Mouse (Mus musculus) stomach, postnatal 0 days (tissue): ENCODE results near the gene Sptbn2. TPM values are rescaled to one million over a fixed set of nuclear protein-coding genes. Genes with fewer than 3 reads are reported as not detected.

Experiments used
- ATAC-seq: fragments of 200-750 bp; cut with Nextera tagmentation; 2 replicates; pipeline ENCODE4 v1.8.0; 2017; ENCODE audit not compliant: low FRiP score, low TSS enrichment
- DNase-seq: peaks from one replicate; pipeline ENCODE4 v3.0.0-alpha.2; 2016; ENCODE audit warnings: low spot score
- H3K27ac ChIP-seq: fragments of 300-500 bp; sonication (generic); replicated peaks from 2 replicates; pipeline ENCODE4 v1.5.1; 2014; ENCODE audit warnings: mild to moderate bottlenecking, control low read depth
- H3K27me3 ChIP-seq: fragments of 300-500 bp; sonication (generic); 2 replicates; pipeline ENCODE4 v1.6.1; 2014; ENCODE audit warnings: low read length; ENCODE audit not compliant: control insufficient read depth, insufficient read depth
- H3K36me3 ChIP-seq: fragments of 300-500 bp; sonication (generic); 2 replicates; pipeline ENCODE4 v1.6.1; 2014; ENCODE audit warnings: low read length, mixed read lengths; ENCODE audit not compliant: control insufficient read depth, insufficient read depth
- H3K4me1 ChIP-seq: fragments of 300-500 bp; sonication (generic); replicated peaks from 2 replicates; pipeline ENCODE4 v1.6.1; 2014; ENCODE audit warnings: antibody characterized with exemption; ENCODE audit not compliant: control insufficient read depth, insufficient read depth
- H3K4me2 ChIP-seq: fragments of 300-500 bp; sonication (generic); replicated peaks from 2 replicates; pipeline ENCODE4 v1.6.1; 2014; ENCODE audit warnings: low read depth, mild to moderate bottlenecking, control low read depth, moderate library complexity
- H3K4me3 ChIP-seq: fragments of 300-500 bp; sonication (generic); 2 replicates; pipeline ENCODE4 v1.5.1; 2014; ENCODE audit warnings: low read depth, low read length, control low read depth
- H3K9ac ChIP-seq: fragments of 300-500 bp; sonication (generic); 2 replicates; pipeline ENCODE4 v1.6.1; 2014; ENCODE audit warnings: mild to moderate bottlenecking, low read length, control low read depth, mixed read lengths
- H3K9me3 ChIP-seq: fragments of 300-500 bp; sonication (generic); 2 replicates; pipeline ENCODE4 v1.6.1; 2016; ENCODE audit warnings: low read length; ENCODE audit not compliant: control insufficient read depth
- CTCF ChIP-seq: IDR thresholded peaks from 2 replicates; pipeline ENCODE4 v1.5.1; 2016; ENCODE audit warnings: antibody characterized with exemption, low read depth, mild to moderate bottlenecking, moderate library complexity
- EP300 ChIP-seq: optimal IDR thresholded peaks from 2 replicates; pipeline ENCODE3; 2016; ENCODE audit warnings: antibody characterized with exemption
- WGBS: fragments of 180-500 bp; shearing (Covaris S2); extraction: QIAGEN DNeasy Blood & Tissue Kit; methylation state at CpG from one replicate; pipeline ENCODE4 v1.1.7; 2014; 5-methylcytosine and 5-hydroxymethylcytosine counted together
- polyA plus RNA-seq: library from polyadenylated mRNA; unstranded; fragments of >200 nt; fragmentation: Nextera tagmentation; extraction: Ambion mirVana; gene quantifications from 2 replicates; pipeline ENCODE4 v1.2.1, GENCODE M21; 2015

The Sptbn2 gene
- polyA plus RNA-seq = 3.5 and 3.6 TPM in 2 replicates

DNA sequence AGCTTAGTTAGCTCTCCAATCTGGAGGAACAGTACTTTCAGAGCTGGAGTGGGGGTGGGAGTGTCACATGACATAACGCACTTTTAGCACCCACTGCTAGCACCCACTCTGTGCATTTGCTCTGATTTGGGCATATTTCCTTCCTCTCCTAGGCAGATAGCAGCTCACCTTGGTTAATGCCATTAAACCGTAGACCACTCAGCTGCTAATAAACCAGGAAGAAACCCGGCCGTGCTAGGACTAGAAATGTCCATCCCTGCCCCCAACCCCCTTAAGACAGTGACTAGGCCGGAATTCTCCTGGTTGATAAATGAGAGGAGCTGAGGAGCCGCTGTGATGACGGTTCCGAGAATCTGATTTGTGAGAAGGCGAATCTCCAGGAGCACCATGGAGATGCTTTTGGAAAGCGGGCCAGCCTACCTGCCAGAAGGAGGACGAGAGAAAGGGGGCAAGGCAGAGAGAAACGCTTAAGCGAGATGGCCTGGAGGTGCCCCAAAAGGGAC is at the start of gene Sptbn2:
Gene Sptbn2, plus strand, starts transcription at position 70 of the 503 bp plus-strand sequence.
- Histone ChIP-seq H3K4me1 (no peaks in the 10 kb centered on the region), H3K27me3 (peaks cover 16% of the 10 kb centered on the region; the same call in 1 of the 2 replicates)
- 31% methylated on average over 13 of the region's 13 CpGs for WGBS

DNA sequence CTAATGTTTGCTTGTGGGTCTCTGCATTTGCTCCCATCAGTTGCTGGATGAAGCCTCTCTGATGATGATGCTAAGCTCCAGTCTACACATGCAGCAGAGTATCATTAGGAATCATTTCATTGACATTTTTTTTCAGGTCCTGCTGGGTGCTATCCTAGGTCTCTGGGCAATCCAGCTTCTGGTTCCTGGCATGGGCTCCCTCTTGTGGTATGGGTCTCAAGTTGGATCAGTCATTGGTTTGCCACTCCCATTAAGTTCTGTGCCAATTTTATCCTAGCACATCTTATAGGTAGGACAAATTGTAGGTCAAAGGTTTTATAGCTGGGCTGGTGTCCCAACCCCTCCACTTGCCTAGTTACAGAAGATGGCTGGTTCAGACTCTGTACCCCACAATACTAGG is 44.2 kb upstream of the Sptbn2 start:
- no peak overlapping the region for H3K4me2 ChIP-seq
- peak; percentile 54 for TF ChIP-seq CTCF
- TF ChIP-seq EP300 = no peak
- H3K9me3 ChIP-seq = no peaks in the 10 kb centered on the region
- no peaks in the 10 kb centered on the region for H3K36me3 ChIP-seq
- H3K4me3 ChIP-seq = no peak overlapping the region
- no peaks in the 10 kb centered on the region for H3K27me3 ChIP-seq
- ATAC-seq (no peak), DNase-seq (no peak)
- no peaks in the 10 kb centered on the region for H3K4me1 ChIP-seq
- no peak overlapping the region for H3K27ac ChIP-seq
- no peak overlapping the region for H3K9ac ChIP-seq

More for the DNA sequence above, at the start of gene Sptbn2:
- H3K27ac ChIP-seq = no peak within 1 kb of the TSS
- no peaks in the 10 kb centered on the region for H3K36me3 ChIP-seq
- H3K4me2 ChIP-seq = peak within 1 kb of the TSS; percentile 92
- no peaks in the 10 kb centered on the region for H3K9me3 ChIP-seq
- ATAC-seq (no peak), DNase-seq (no peak)
- peak within 1 kb of the TSS; percentile 51 for H3K4me3 ChIP-seq
- TF ChIP-seq CTCF (no peak), EP300 (no peak)
- H3K9ac ChIP-seq = peak within 1 kb of the TSS; percentile 55

DNA sequence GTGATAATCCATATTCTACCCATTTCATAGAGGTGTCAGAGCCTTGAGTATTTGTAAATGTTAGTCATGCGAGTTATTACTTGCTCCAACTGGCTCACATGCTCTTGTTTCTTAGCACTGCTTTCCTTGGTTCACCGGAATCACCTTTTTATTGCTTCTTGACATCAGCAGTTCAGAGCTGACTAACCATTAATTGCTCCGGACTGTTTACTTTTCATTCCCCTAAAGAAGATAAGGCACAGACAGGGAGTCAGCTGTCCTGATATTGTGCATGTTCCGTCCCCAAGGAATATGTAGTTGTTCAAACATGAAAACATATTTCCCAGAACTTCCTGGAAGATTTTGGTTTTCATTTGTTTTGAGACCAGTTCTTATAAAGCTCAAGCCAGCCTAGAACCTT is 40.2 kb upstream of the Sptbn2 start:
- no peak overlapping the region for H3K4me2 ChIP-seq
- peak; percentile 64; the same call in 1 of the 2 replicates for ATAC-seq
- H3K4me3 ChIP-seq = no peak overlapping the region
- H3K4me1 ChIP-seq = no peaks in the 10 kb centered on the region
- H3K36me3 ChIP-seq = no peaks in the 10 kb centered on the region
- no peak overlapping the region for H3K27ac ChIP-seq
- H3K9ac ChIP-seq = no peak overlapping the region
- no peak for TF ChIP-seq CTCF
- no peak for TF ChIP-seq EP300
- H3K27me3 ChIP-seq = no peaks in the 10 kb centered on the region
- no peak for DNase-seq
- WGBS = 39% methylated on average over 4 of the region's 4 CpGs
- no peaks in the 10 kb centered on the region for H3K9me3 ChIP-seq

DNA sequence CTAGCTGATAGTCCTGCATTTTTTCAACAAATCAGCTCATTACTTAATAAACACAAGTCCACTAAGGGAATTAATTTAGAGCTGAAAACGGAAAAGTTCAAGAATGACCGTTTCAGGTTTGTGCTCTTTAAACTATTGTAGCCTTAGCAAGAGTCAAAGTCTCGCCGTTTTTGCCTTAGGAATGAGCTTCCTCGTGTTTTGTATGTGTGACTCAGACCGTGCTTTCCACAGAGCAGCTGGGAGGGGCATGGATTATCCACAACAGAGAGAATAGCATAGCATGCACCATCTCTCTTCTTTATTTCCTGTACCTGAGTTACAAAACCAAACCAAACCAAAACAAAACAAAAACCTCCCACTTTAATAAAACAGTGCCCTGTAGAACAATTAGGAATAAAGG is 38.6 kb upstream of the Sptbn2 start:
- no peak for TF ChIP-seq EP300
- TF ChIP-seq CTCF = no peak
- Histone ChIP-seq H3K9me3 (no peaks in the 10 kb centered on the region), H3K4me1 (no peaks in the 10 kb centered on the region), H3K4me2 (no peak overlapping the region), H3K27ac (no peak overlapping the region), H3K36me3 (no peaks in the 10 kb centered on the region), H3K4me3 (no peak overlapping the region), H3K9ac (no peak overlapping the region), H3K27me3 (no peaks in the 10 kb centered on the region)
- WGBS = 32% methylated on average over 6 of the region's 6 CpGs
- no peak for ATAC-seq
- DNase-seq = no peak

DNA sequence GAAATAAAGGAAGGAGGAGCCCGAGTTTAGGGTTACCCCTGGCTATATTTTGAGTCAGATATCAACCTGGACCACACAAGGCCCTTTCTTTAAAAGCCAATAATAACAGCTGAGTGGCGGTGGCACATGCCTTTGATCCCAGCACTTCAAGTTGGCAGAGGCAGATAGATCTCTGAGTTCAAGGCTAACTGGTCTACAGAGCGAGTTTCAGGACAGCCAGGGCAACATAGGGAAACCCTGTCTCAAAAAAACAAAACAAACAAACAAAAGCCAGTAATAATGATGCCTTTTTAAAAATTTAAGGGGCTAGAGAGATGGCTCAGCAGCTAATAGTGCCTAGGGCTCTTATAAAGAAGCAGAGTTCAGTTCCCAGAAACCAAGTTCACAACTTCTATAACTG is 16.6 kb upstream of the Sptbn2 start:
- Histone ChIP-seq H3K27me3 (0 out of 2 replicates have a peak, but pooled peaks cover 2% of the 10 kb centered on the region), H3K9ac (no peak overlapping the region), H3K9me3 (no peaks in the 10 kb centered on the region), H3K4me3 (no peak overlapping the region), H3K4me1 (no peaks in the 10 kb centered on the region), H3K27ac (no peak overlapping the region), H3K4me2 (no peak overlapping the region), H3K36me3 (no peaks in the 10 kb centered on the region)
- TF ChIP-seq CTCF (no peak), EP300 (no peak)
- no peak for ATAC-seq
- DNase-seq = no peak
- 62% methylated on average over 3 of the region's 3 CpGs for WGBS

DNA sequence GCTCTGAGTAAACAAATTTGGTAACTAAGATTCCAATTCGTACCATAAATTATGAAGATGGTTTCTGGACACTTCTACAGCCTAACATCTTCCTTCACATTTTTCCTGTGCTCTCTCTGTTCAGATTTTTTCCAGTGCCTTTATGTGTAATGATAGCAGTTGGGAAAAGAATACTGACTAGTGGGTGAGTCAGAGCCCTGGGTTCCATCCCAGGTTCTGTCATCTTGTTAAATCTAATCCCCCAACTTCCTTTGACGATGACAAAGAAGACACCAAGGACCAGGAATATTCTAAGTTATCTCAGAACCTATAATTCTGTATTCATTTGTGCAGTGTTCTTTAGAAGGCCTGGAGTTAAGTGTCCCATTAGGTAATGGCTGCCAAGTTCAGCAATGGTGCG is 13.8 kb upstream of the Sptbn2 start:
- Histone ChIP-seq H3K36me3 (no peaks in the 10 kb centered on the region), H3K9ac (no peak overlapping the region), H3K9me3 (no peaks in the 10 kb centered on the region), H3K27ac (no peak overlapping the region), H3K4me3 (no peak overlapping the region), H3K4me2 (no peak overlapping the region), H3K4me1 (no peaks in the 10 kb centered on the region), H3K27me3 (0 out of 2 replicates have a peak, but pooled peaks cover 2% of the 10 kb centered on the region)
- ATAC-seq = no peak
- DNase-seq = no peak
- no peak for TF ChIP-seq CTCF
- TF ChIP-seq EP300 = no peak
- 82% methylated on average over 3 of the region's 3 CpGs for WGBS
